In genomic region chr10:43406107-43406506, GRCm38 (mm10) we compare ENCODE assay signal across 16 mouse cellular contexts.
"Had no signal": no experiment of that assay in that cellular context is flagged by ENCODE, and none has a peak within 500 bp of the region (broad histone marks: within the 10 kb centered on the region; RNA-seq: fewer than 3 reads in every experiment).

No protein-coding gene starts in this region.

- H3K36me3 ChIP-seq: kidney, embryonic 15.5 days; midbrain, embryonic 12.5 days had no signal

- DNase-seq: kidney, adult 18-20 months; kidney, postnatal 14 days; left cerebral cortex, postnatal 4 days; lung, adult 18-20 months; lung, postnatal 4 days; retina, postnatal 1 day; right cerebral cortex, postnatal 4 days; spleen, adult 18-20 months; thymus, postnatal 14 days had no signal

- ATAC-seq: inflammation-experienced regulatory T-cells, adult 6 months had no signal

- H3K27me3 ChIP-seq: kidney, embryonic 15.5 days; limb, embryonic 13.5 days; midbrain, embryonic 12.5 days; neural tube, embryonic 12.5 days had no signal

- H3K4me2 ChIP-seq: kidney, embryonic 15.5 days; limb, embryonic 13.5 days; midbrain, embryonic 12.5 days; neural tube, embryonic 12.5 days had no signal

- H3K4me1 ChIP-seq: kidney, embryonic 15.5 days; limb, embryonic 13.5 days; neural tube, embryonic 12.5 days had no signal

- H3K4me3 ChIP-seq: kidney, embryonic 15.5 days; layer of hippocampus, adult 2 months; limb, embryonic 13.5 days; midbrain, embryonic 12.5 days; neural tube, embryonic 12.5 days had no signal

- H3K9ac ChIP-seq: kidney, embryonic 15.5 days; limb, embryonic 13.5 days; liver, embryonic 14.5 days; midbrain, embryonic 12.5 days; neural tube, embryonic 12.5 days had no signal

- H3K9me3 ChIP-seq: kidney, embryonic 15.5 days; limb, embryonic 13.5 days; midbrain, embryonic 12.5 days; neural tube, embryonic 12.5 days had no signal

- H3K27ac ChIP-seq: kidney, embryonic 15.5 days; layer of hippocampus, adult 2 months; limb, embryonic 13.5 days; liver, embryonic 14.5 days; midbrain, embryonic 12.5 days; neural tube, embryonic 12.5 days had no signal
